Mouse (Mus musculus): ENCODE data around the gene Ndufs4. TPM values are rescaled to one million over a fixed set of nuclear protein-coding genes. Genes with fewer than 3 reads are reported as not detected.
A peak's percentile ranks its signal among the peaks of the same experiment; 100 is the strongest.

Ndufs4 gene
- total RNA-seq (2022): 100 to 1,000 TPM; 310 to 345 (median 336) TPM

DNA sequence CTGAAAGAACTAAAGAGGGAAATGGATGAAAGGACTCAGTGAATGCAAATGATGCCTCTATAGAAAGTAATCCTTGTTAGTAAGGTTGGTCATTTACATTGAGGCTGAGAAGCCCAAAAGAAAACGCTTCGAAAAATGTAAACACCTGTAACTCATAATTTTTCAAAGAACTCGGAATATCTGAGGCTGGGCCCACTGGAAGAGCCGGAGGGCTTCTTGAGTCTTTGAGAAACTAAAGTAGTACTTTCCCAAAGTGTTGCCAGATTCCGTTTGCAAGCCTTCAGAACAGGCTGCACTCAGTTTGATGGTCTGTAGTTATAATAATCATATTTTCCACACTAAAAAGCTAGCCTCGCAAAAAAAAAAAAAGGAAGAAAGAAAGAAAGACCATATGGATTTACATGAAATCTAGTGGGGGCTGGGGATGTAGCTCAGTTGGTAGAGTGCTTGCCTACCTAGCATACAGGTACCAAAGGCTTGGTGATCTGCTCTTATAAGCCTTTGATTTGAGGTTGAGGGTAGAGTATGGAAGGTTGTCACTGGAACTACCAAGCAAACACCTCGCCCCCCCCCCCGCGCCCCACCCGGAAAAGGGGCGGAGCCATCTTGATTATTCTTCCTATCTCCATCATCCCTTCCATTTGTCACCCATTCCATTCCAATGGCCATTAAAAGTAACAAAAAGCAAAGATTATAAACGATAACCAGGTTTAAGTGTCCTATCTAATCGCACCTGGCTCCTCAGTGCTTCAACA lies at the start of gene Ndufs4:
TSS of gene Ndufs4 (minus strand) at position 48 of the 755 bp plus-strand sequence.
- DNase-seq (ENCODE audit: low spot score in 2 of 2): no peak

DNA sequence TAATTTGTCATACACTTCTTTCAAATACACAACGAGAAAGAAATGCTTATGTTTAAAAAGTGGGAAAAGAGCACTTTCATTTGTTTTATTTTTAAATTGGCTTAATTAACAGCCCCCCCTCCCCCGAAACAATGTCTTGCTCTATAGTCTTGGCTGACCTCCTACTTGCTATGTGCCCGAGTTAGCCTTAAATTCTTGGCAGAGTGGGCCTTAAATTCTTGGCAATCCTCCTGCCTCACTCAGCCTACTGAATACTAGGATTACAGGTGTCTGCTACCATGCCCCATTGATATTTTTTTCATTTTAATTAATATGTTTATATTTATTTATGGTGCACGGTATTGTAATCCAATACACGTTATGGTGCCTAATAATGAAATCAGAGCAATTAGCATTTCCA lies 44.4 kb upstream of the Ndufs4 start:
- no peak for DNase-seq (ENCODE audit: low spot score in 2 of 2)

DNA sequence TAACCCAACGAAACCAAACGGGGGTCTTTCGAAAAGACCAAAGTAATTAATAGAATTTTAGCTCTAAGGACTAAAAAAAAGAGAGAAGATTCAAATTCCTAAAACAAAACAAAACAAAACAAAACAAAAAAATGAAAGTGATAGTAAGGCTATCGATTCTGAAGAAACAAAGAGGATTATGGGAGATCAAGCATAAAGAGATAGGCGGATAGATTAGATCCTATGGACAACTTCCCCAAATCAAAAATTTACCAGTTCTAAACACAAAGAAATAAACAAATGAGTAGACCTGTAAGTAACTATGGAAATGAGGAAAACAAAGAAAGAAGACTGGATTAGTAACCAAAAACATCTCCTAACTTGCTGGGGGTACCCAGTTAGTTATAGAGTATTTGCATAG lies 37.2 kb upstream of the Ndufs4 start:
- DNase-seq (ENCODE audit: low spot score in 2 of 2): no peak

DNA sequence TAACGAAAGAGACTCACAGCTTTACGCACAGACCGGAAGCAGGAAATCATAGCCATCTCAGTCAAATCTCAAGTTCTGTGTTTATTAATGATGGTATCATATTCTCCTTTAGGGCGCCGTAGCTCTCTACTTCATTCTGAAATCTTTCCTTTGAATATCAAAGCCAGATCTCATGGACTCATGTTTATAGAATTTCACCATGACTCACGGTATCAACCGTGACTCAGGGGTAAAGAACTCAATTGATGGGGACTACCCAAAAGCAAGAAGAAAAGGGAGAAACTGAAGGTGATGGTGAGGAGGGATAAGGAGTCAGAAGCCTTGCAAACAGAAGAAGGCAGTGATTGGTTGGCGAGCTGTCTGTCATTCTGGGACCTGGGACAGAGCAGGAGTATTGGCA lies 32.2 kb upstream of the Ndufs4 start:
- DNase-seq (ENCODE audit: low spot score in 2 of 2): no peak

DNA sequence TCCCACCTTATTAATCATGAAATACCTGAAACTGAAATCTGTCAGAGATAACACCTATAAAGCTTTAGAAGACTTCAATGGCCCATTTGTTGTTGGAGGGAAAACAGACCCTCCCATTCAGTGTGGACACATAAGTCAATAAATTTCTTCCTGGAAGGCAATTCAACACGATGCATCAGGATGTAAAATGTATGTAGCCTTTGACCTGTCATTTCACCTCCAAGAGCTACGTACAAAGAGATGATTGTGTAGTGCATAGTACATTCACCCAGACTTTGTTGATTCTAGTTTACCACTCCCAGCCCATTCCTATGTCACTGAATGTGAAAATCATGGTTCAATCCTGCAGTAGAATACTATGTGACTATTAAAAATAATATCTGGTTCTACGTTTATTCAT lies 31.3 kb upstream of the Ndufs4 start:
- DNase-seq (ENCODE audit: low spot score in 2 of 2): no peak

- peak in 1 of 2 experiments; percentile 13 for DNase-seq (ENCODE audit: low spot score in 2 of 2)
These were observed 24.3 kb upstream of the Ndufs4 start for GRCm38 (mm10) chr13:114412326-114412725.

GRCm38 (mm10) chr13:114406866-114407265 lies 18.8 kb upstream of the Ndufs4 start:
- no peak for DNase-seq (ENCODE audit: low spot score in 2 of 2)

DNA sequence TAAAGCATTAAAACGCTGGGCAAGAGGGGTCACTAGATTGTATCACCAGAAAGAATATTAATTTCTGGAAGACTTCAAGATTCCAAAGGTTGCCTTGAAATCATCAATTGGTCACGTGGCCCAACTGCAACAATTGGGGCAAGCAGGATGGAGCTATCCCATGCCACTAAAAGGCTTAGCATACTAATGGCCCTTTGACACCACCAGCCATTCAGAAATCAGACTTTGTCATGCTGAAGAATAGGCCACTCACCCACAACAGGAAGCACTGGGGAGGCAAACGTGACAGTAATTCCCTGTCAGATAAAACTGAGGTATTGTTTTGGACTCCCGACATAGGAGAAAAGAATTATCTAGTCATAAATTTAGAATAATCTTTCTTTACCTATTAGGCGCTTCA lies 18.4 kb upstream of the Ndufs4 start:
- DNase-seq (ENCODE audit: low spot score in 2 of 2): no peak

- DNase-seq (ENCODE audit: low spot score in 2 of 2): peak in 1 of 2 experiments; percentile 28
These were observed 17.1 kb upstream of the Ndufs4 start for GRCm38 (mm10) chr13:114405100-114405715.

DNA sequence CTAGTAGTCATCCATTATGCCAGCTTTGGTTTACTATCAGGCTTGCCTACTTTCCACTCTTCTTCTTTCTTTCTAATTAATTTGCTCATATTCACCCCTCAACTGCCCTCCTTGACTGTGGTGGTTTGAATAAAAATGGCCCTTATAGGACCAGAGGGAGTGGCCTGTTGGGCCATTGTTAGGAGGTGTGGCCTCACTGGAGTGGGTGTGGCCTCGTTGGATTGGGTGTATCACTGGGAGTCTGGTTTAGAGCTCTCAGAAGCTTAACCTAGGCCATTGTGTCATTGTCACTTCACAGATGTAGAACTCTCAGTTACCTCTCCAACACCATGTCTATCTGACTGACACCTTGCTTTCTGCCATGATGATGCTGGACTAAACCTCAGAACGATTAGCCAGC lies 10.8 kb upstream of the Ndufs4 start:
- no peak for DNase-seq (ENCODE audit: low spot score in 2 of 2)

DNA sequence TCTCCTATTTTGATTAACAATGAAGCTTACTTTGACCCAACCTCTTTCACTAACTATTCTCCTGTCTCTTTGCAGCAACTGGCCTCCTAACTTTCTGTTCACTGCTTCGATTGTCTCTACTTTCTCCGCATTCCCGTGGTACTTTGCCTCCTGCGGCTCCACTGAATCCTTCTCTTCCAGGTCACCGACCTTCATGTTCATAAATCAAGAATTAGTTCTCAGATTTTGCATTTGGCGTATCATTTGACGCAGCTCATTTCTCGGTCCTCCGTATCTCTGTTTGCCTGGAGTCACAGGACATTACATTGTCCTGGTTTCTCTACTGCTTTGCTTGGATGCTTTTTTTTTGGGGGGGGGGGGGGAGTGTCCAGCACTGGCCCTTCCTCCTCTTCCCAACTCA lies 9.2 kb upstream of the Ndufs4 start:
- no peak for DNase-seq (ENCODE audit: low spot score in 2 of 2)

GRCm38 (mm10) chr13:114396863-114397262 lies 8.8 kb upstream of the Ndufs4 start:
- DNase-seq (ENCODE audit: low spot score in 2 of 2): no peak

DNA sequence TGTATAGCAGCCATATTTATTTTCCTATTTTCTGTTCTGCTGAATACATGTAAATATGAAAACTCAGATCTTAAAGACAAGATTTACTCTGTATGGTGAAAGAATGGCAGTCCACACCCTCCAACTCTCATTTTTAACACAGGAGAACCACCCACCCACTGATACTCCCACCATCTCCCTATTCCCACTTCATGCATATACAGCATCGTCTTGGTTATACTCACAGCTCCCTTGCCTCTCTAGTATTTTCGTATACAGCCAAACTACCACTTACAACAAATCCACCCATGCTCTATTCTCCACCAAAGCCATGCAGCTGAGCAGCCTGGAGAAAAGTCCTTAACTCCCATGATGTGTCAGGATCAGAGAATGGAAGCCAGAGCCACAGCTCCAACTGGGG lies 6.7 kb upstream of the Ndufs4 start:
- no peak for DNase-seq (ENCODE audit: low spot score in 2 of 2)

DNA sequence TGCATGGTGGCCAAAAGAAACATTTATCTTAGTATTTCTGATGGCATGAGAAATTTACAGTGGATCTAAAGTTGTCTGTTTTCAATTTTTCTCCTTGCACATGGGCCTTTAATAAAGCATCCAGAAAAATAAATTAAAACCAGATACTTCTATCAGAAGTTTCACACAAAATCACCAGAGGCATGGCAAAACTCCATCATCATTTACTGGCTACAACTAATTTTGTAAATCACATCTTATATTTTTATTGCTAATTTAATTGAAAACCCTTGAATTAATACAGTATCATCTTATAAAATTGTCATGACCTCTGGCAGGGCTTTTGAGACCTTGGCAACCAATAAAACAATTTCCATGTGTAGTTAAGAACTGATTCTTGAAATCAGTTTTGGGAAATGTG lies 4.4 kb upstream of the Ndufs4 start:
- no peak for DNase-seq (ENCODE audit: low spot score in 2 of 2)

DNA sequence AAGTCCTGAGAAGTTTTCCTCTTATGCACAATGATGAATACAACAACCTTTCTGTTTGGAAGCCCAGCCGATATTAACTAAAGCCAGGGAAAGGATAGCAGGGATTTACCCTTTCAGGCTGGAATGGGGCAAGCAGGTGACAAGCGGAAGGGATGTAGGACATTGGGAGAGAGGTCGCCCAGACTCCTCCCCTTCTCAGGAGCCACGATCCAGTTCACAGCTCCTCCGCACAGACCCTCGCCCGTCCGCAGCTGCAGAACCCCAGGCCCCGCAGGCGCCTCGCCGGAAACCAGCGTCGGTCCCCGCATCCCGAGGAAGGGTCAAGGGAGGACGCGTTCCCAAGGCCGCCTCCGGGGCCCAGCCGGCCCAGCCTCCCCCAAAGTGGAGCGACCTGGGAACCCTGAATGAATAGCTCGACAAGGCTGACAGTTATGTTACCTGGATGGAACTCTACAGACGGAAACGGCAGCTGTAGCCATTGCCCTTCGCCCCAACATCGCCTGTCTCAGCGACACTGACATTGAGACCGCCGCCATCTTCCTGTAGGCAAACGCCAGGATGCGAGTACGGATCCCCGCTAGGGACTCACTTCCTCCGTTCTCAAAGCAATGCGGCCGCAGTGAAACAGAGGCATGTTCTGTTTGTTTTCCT lies 412 bp downstream of the Ndufs4 start:
- DNase-seq (ENCODE audit: low spot score in 2 of 2): peak; percentile 80 to 83

DNA sequence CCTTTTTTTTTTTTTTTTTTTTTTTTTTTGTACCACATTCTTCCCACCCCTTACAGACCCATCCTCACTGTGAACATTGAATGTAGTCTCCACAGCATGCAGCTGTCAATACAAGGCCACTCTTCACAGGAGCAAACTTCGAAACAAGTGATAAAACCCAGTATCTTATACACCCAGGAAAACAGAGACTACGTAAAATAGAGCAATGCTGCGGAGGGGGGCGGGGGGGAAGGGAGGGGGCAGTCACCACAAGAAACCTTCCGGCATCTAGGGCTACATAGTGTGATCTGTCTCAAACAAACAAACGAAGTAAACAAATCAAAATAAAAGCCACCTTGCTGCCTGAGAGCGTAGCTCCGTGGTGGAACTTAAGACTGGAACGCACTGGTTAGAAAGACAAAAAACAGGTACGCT lies 977 bp downstream of the Ndufs4 start:
- DNase-seq (ENCODE audit: low spot score in 2 of 2): no peak

- DNase-seq (ENCODE audit: low spot score in 2 of 2): no peak
These were observed 11.5 kb downstream of the Ndufs4 start for GRCm38 (mm10) chr13:114376511-114376910.

GRCm38 (mm10) chr13:114362086-114362485 lies 26.0 kb downstream of the Ndufs4 start:
- no peak for DNase-seq (ENCODE audit: low spot score in 2 of 2)

GRCm38 (mm10) chr13:114351321-114351946 lies 36.6 kb downstream of the Ndufs4 start:
- DNase-seq (ENCODE audit: low spot score in 2 of 2): no peak

GRCm38 (mm10) chr13:114344979-114345712 lies 42.9 kb downstream of the Ndufs4 start:
- no peak for DNase-seq (ENCODE audit: low spot score in 2 of 2)

- DNase-seq (ENCODE audit: low spot score in 2 of 2): no peak
These were observed 43.7 kb downstream of the Ndufs4 start for GRCm38 (mm10) chr13:114344220-114344973.

Data from gastrocnemius, adult 8-10 months (tissue).